Mouse (Mus musculus): ENCODE results near the gene Auts2. TPM values are rescaled to one million over a fixed set of nuclear protein-coding genes. Genes with fewer than 3 reads are reported as not detected.

Gene Auts2
- polyA plus RNA-seq, 1 experiment from 2014 or later, result 75.0 TPM

DNA sequence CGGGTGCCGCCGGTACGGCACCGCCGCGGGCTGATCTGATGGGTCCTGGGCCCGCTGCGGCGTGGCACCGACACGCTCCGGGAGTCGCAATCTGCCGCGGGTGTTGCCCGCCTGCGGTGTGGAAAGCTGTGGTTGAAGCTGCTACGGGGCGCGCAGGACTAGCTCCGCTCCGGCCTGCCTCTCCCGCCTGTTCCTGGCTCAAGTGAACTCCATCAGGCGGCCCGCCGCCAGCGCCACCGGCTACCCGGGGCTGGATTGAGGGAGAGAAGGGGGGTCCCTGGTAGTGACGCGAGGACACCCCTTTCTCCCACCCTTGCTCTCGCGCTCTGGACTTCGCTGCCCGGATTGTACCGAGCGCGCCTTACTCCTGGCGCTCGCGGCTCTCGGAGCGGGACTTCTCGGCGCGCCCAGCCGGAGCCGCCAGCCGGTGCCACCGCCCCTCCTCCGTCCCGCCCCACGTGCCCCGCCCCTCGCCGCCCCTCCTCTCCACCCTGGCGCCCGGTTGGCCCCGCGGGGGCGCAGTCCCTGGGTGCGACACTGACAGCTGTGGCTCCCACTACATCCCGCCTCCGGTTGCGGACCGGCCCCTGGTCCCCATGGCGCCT lies 1004.7 kb downstream of the Auts2 start:
- peak; percentile 86 for ATAC-seq (ENCODE audit: low FRiP score, low TSS enrichment)
- Histone ChIP-seq H3K27me3 (ENCODE audit: control insufficient read depth, insufficient read depth, low read length) (no peaks in the 10 kb centered on the region), H3K27ac (replicated peaks; ENCODE audit: low read depth, low read length) (peak overlapping the region; percentile 99), H3K4me1 (ENCODE audit: control insufficient read depth, insufficient read depth, low read length) (peaks cover 17% of the 10 kb centered on the region), H3K4me2 (ENCODE audit: low read length) (peak overlapping the region; percentile 83), H3K4me3 (replicated peaks; ENCODE audit: low read depth, low read length) (peak overlapping the region; percentile 95), H3K36me3 (ENCODE audit: control insufficient read depth, insufficient read depth, low read length) (no peaks in the 10 kb centered on the region), H3K9me3 (ENCODE audit: control insufficient read depth, low read length) (no peaks in the 10 kb centered on the region), H3K9ac (replicated peaks; ENCODE audit: low read length) (peak overlapping the region; percentile 98)
- 0% methylated on average over 55 of the region's 68 CpGs for WGBS
- peak; percentile 85 for DNase-seq

DNA sequence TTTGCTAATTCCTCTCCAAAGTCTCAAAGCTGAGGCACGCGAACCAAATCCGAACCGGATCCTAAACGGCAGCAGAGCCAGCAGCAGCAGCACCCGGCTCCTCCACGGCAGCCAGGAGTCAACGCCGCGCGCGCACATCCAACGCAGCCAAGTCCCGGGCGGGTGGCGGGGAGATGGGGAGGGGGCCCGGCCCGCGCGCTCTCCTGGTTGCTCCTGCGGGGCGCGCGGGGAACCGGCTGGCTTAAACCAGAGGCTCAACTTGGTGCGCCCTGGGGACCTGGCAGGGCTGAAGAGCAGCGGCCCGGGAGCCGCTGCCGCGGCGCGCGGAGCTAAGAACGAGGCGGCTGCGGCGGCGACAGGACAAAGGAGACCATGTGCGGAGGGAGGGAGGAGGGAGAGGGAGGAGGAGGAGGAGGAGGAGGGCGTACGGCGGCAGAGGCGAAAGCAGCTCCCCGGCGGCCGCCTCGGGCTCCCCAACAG lies 1005.3 kb downstream of the Auts2 start:
- Histone ChIP-seq H3K9me3 (ENCODE audit: control insufficient read depth, low read length) (no peaks in the 10 kb centered on the region), H3K4me3 (replicated peaks; ENCODE audit: low read depth, low read length) (peak overlapping the region; percentile 95), H3K9ac (replicated peaks; ENCODE audit: low read length) (peak overlapping the region; percentile 98), H3K36me3 (ENCODE audit: control insufficient read depth, insufficient read depth, low read length) (peaks cover 5% of the 10 kb centered on the region; the same call in 1 of the 2 replicates), H3K27me3 (ENCODE audit: control insufficient read depth, insufficient read depth, low read length) (no peaks in the 10 kb centered on the region), H3K4me1 (ENCODE audit: control insufficient read depth, insufficient read depth, low read length) (peaks cover 22% of the 10 kb centered on the region), H3K4me2 (ENCODE audit: low read length) (peak overlapping the region; percentile 83), H3K27ac (replicated peaks; ENCODE audit: low read depth, low read length) (peak overlapping the region; percentile 99)
- under 1% methylated on average over 42 of the region's 48 CpGs for WGBS
- DNase-seq, result peak; percentile 85
- ATAC-seq (ENCODE audit: low FRiP score, low TSS enrichment), result peak; percentile 80

DNA sequence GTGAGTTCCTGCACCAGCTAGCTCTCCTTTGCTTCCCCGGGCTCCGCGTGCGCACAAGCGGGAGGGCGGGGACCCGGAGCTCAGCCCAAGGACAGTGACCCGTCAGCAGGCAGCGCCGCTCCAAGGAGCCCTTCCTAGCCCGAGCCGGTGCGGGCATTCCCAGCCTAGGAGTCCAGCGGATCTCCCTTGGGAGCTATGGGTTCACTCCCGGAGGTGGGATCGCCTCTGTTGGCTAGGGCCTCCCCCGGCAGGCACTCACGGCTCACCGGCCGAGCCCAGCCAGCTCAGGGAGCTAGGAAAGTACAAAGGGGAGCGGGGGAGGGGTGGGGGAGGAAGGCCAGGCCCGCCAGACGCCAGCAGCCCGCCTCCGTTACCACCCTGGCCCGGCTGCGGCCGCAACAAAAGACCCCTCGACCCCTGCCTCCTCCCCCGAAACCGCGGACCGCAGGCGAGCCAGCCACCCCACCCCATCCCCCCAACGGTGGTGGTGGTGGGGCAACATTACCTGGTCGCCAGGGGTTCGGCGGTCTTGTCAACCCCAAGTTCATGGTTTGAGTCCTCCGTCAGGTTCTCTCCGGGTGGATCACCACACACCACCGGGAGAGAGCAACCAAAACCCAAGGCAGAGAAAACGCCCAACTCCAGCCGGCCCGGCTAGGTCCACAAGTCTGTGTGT lies 1005.9 kb downstream of the Auts2 start:
- Histone ChIP-seq H3K9ac (replicated peaks; ENCODE audit: low read length) (peak overlapping the region; percentile 98), H3K27ac (replicated peaks; ENCODE audit: low read depth, low read length) (peak overlapping the region; percentile 99), H3K4me2 (ENCODE audit: low read length) (peak overlapping the region; percentile 83), H3K27me3 (ENCODE audit: control insufficient read depth, insufficient read depth, low read length) (no peaks in the 10 kb centered on the region), H3K4me3 (replicated peaks; ENCODE audit: low read depth, low read length) (peak overlapping the region; percentile 95), H3K36me3 (ENCODE audit: control insufficient read depth, insufficient read depth, low read length) (peaks cover 6% of the 10 kb centered on the region; the same call in 1 of the 2 replicates), H3K4me1 (ENCODE audit: control insufficient read depth, insufficient read depth, low read length) (peaks cover 26% of the 10 kb centered on the region), H3K9me3 (ENCODE audit: control insufficient read depth, low read length) (no peaks in the 10 kb centered on the region)
- WGBS, result under 1% methylated on average over 44 of the region's 44 CpGs
- ATAC-seq (ENCODE audit: low FRiP score, low TSS enrichment) (peak; percentile 74), DNase-seq (peak; percentile 83)

DNA sequence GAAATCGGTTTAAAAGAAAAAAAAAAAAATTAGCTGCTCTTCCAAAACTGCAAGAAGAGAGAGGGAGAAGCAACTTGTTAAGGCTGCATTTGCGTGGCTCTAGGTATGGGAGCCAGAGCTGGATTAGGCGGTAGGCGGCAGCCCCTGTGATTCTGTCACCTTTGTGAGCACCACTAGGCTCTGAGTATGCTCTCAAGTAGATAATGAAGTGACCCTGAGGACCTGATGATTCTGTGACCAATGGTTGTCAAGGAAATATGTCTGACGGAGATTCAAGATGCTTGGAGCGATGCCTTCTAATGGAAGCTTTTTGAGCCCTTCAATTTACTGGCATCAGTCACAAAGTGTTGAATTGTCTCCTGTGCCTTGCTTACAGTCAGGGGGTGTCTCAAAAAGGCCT lies 1007.4 kb downstream of the Auts2 start:
- ATAC-seq (ENCODE audit: low FRiP score, low TSS enrichment) (no peak), DNase-seq (peak; percentile 66)
- peaks cover 6% of the 10 kb centered on the region; the same call in 1 of the 2 replicates for H3K36me3 ChIP-seq (ENCODE audit: control insufficient read depth, insufficient read depth, low read length)
- H3K27me3 ChIP-seq (ENCODE audit: control insufficient read depth, insufficient read depth, low read length), result no peaks in the 10 kb centered on the region
- no peaks in the 10 kb centered on the region for H3K9me3 ChIP-seq (ENCODE audit: control insufficient read depth, low read length)
- peak overlapping the region; percentile 95 for H3K4me3 ChIP-seq (replicated peaks; ENCODE audit: low read depth, low read length)
- peaks cover 41% of the 10 kb centered on the region for H3K4me1 ChIP-seq (ENCODE audit: control insufficient read depth, insufficient read depth, low read length)
- peak overlapping the region; percentile 99 for H3K27ac ChIP-seq (replicated peaks; ENCODE audit: low read depth, low read length)
- peak overlapping the region; percentile 98 for H3K9ac ChIP-seq (replicated peaks; ENCODE audit: low read length)
- 9% methylated on average over 6 of the region's 6 CpGs for whole genome bisulfite sequencing
- peak overlapping the region; percentile 83 for H3K4me2 ChIP-seq (ENCODE audit: low read length)

DNA sequence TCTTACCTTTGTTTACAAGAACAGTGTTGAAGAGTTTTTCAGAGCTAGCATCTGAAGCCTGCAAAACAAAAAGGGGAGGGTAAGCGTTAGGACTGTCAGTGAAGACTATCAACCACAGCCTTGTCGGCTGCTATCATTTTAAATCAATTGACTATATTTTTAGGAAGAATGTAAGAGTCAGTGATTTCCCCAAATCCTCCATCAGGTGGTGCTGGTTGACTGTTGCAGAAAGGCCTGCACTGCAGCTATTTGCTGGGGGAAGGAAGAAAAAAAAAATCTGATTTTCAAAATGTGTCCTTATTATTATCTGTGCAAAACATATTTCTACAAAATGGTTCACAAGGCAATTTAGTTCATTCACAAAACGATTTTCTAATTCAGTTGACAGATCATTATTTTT lies 1009.3 kb downstream of the Auts2 start:
- Histone ChIP-seq H3K27me3 (ENCODE audit: control insufficient read depth, insufficient read depth, low read length) (no peaks in the 10 kb centered on the region), H3K36me3 (ENCODE audit: control insufficient read depth, insufficient read depth, low read length) (peaks cover 6% of the 10 kb centered on the region; the same call in 1 of the 2 replicates), H3K4me1 (ENCODE audit: control insufficient read depth, insufficient read depth, low read length) (peaks cover 54% of the 10 kb centered on the region), H3K4me2 (ENCODE audit: low read length) (peak overlapping the region; percentile 83), H3K9ac (replicated peaks; ENCODE audit: low read length) (peak overlapping the region; percentile 57), H3K9me3 (ENCODE audit: control insufficient read depth, low read length) (no peaks in the 10 kb centered on the region), H3K27ac (replicated peaks; ENCODE audit: low read depth, low read length) (no peak overlapping the region), H3K4me3 (replicated peaks; ENCODE audit: low read depth, low read length) (peak overlapping the region; percentile 31)
- DNase-seq (peak; percentile 89), ATAC-seq (ENCODE audit: low FRiP score, low TSS enrichment) (no peak)
- 10% methylated on average over 3 of the region's 3 CpGs for WGBS

DNA sequence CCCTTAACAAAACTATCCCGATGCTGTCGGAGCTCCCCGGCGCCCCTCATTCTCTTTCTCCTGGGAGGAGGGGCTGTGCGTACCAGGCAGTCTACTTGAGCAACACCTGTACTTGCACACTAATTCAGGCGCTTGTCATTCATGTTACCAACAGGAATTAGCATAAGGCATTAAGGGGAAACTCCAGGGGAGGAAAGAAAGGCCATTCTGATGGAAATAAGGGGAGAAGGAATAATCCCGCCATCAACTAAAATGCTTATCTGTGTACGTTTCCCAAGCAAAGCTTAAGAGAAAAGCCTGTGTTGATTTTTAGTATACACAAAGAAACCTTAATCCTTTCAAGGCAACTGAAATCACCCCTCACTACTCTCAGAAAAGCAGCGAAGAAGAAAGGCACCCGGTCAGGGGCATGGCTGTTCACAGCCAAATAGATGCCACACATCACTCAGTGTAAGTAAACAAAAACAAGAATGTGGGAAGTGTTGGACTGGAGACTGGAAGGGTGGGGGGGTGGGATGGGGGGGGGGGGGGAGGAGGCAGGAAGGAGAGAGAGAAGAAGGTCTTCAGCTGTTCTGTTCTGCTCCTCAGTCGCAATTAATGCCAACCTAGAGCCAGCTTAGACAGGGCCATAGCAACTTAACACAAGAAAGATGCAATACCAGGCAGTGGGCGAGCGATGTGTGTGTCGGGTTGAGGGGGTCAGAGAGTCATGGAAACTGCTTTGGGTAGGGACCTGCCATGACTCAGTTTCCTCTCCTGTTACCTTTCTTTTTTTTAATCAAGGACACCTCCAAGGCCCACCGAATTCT lies 1011.2 kb downstream of the Auts2 start:
- Histone ChIP-seq H3K4me2 (ENCODE audit: low read length) (peak overlapping the region; percentile 83), H3K4me3 (replicated peaks; ENCODE audit: low read depth, low read length) (peak overlapping the region; percentile 32), H3K36me3 (ENCODE audit: control insufficient read depth, insufficient read depth, low read length) (peaks cover 6% of the 10 kb centered on the region; the same call in 1 of the 2 replicates), H3K4me1 (ENCODE audit: control insufficient read depth, insufficient read depth, low read length) (peaks cover 70% of the 10 kb centered on the region), H3K9ac (replicated peaks; ENCODE audit: low read length) (peak overlapping the region; percentile 34; the same call in 1 of the 2 replicates), H3K27me3 (ENCODE audit: control insufficient read depth, insufficient read depth, low read length) (no peaks in the 10 kb centered on the region), H3K27ac (replicated peaks; ENCODE audit: low read depth, low read length) (peak overlapping the region; percentile 58), H3K9me3 (ENCODE audit: control insufficient read depth, low read length) (no peaks in the 10 kb centered on the region)
- peak; percentile 59 for DNase-seq
- 6% methylated on average over 15 of the region's 15 CpGs for WGBS
- peak; percentile 84; the same call in 1 of the 2 replicates for ATAC-seq (ENCODE audit: low FRiP score, low TSS enrichment)

DNA sequence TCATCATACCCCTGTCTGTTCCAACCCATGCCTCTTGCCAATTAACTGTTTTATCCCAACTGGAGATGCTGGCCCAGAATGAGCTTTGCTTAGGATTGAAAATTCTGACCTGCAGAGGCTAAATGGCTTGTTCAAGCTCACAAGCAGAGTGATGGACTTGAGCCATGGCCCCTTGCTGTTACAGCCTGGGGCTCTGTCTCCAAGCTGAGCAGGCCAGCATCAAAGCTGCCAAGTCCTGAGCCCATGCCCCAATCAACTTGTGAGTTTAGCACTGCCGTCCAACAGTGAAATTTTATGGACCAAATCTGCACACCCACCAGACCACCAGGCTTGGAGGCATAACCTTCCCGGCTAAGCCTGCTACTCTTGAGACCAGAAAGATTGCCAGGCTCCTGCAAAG lies 1012.3 kb downstream of the Auts2 start:
- Histone ChIP-seq H3K9me3 (ENCODE audit: control insufficient read depth, low read length) (no peaks in the 10 kb centered on the region), H3K27me3 (ENCODE audit: control insufficient read depth, insufficient read depth, low read length) (no peaks in the 10 kb centered on the region), H3K4me1 (ENCODE audit: control insufficient read depth, insufficient read depth, low read length) (peaks cover 75% of the 10 kb centered on the region), H3K4me2 (ENCODE audit: low read length) (peak overlapping the region; percentile 83), H3K36me3 (ENCODE audit: control insufficient read depth, insufficient read depth, low read length) (peaks cover 6% of the 10 kb centered on the region; the same call in 1 of the 2 replicates), H3K9ac (replicated peaks; ENCODE audit: low read length) (0 out of 2 replicates have a peak overlapping the region, but pooled peaks have one; percentile 36), H3K4me3 (replicated peaks; ENCODE audit: low read depth, low read length) (peak overlapping the region; percentile 32), H3K27ac (replicated peaks; ENCODE audit: low read depth, low read length) (peak overlapping the region; percentile 57; the same call in 1 of the 2 replicates)
- 10% methylated on average over 2 of the region's 2 CpGs for WGBS
- no peak for ATAC-seq (ENCODE audit: low FRiP score, low TSS enrichment)
- DNase-seq, result peak; percentile 64

DNA sequence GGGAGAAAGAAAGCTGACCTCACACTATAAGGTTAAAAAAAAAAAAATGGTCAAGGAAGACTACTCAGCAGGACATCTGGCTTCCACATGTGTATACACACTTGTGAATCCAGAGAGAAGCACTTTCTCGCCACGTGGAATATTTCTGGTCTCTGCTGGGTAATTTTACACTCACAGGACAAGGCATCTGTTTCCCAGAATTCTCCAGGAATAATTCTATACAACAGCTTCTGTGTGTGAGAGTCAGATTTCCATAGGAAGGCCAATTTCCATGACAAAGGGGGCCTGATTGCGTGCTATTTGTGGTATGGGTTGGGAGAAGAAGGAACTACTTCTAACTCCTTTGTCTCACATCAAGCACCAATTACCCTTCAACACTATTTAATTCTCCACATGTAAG lies 1016.5 kb downstream of the Auts2 start:
- no peak overlapping the region for H3K4me3 ChIP-seq (replicated peaks; ENCODE audit: low read depth, low read length)
- 12% methylated on average over 3 of the region's 3 CpGs for WGBS
- H3K9me3 ChIP-seq (ENCODE audit: control insufficient read depth, low read length), result no peaks in the 10 kb centered on the region
- ATAC-seq (ENCODE audit: low FRiP score, low TSS enrichment) (no peak), DNase-seq (no peak)
- no peak overlapping the region for H3K9ac ChIP-seq (replicated peaks; ENCODE audit: low read length)
- no peaks in the 10 kb centered on the region for H3K36me3 ChIP-seq (ENCODE audit: control insufficient read depth, insufficient read depth, low read length)
- no peak overlapping the region for H3K27ac ChIP-seq (replicated peaks; ENCODE audit: low read depth, low read length)
- H3K27me3 ChIP-seq (ENCODE audit: control insufficient read depth, insufficient read depth, low read length), result no peaks in the 10 kb centered on the region
- no peak overlapping the region for H3K4me2 ChIP-seq (ENCODE audit: low read length)
- peaks cover 67% of the 10 kb centered on the region for H3K4me1 ChIP-seq (ENCODE audit: control insufficient read depth, insufficient read depth, low read length)
